Mouse (Mus musculus) forebrain, embryonic 14.5 days (tissue): ENCODE measurements at regions not wholly inside any gene's neighbourhood (a gene's known extent, or its start where the extent isn't known, plus 50 kb on each side); places are given as distances from the start of the nearest gene placed in this dataset.

Experiments
- ATAC-seq: fragments of 200-750 bp; cut with Nextera tagmentation; 2 replicates; pipeline ENCODE4 v1.8.0; 2017; ENCODE audit warnings: mild to moderate bottlenecking, moderate library complexity
- DNase-seq: peaks from one replicate; pipeline ENCODE4 v3.0.0-alpha.2; 2015; ENCODE audit warnings: low spot score
- H3K27ac ChIP-seq: fragments of 300-500 bp; sonication (generic); 2 replicates; pipeline ENCODE4 v1.5.1; 2014; ENCODE audit warnings: low read depth, mild to moderate bottlenecking, control low read depth, low read length, moderate library complexity
- H3K27me3 ChIP-seq: fragments of 300-500 bp; sonication (generic); replicated peaks from 2 replicates; pipeline ENCODE4 v1.6.1; 2014; ENCODE audit warnings: low read length, control low read depth, mixed read lengths; ENCODE audit not compliant: control insufficient read depth, insufficient read depth
- H3K36me3 ChIP-seq: fragments of 300-500 bp; sonication (generic); 2 replicates; pipeline ENCODE4 v1.6.1; 2014; ENCODE audit warnings: low read length, control low read depth; ENCODE audit not compliant: control insufficient read depth, insufficient read depth
- H3K4me1 ChIP-seq: fragments of 300-500 bp; sonication (generic); 2 replicates; pipeline ENCODE4 v1.6.1; 2014; ENCODE audit warnings: antibody characterized with exemption, low read length, control low read depth; ENCODE audit not compliant: control insufficient read depth, insufficient read depth
- H3K4me2 ChIP-seq: fragments of 300-500 bp; sonication (generic); 2 replicates; pipeline ENCODE4 v1.6.1; 2014; ENCODE audit warnings: mild to moderate bottlenecking, control low read depth, low read length
- H3K4me3 ChIP-seq: fragments of 300-500 bp; sonication (generic); 2 replicates; pipeline ENCODE4 v1.5.1; 2014; ENCODE audit warnings: low read depth, low read length, control low read depth
- H3K9ac ChIP-seq: fragments of 300-500 bp; sonication (generic); 2 replicates; pipeline ENCODE4 v1.6.1; 2014; ENCODE audit warnings: mild to moderate bottlenecking, low read length, control low read depth, moderate library complexity
- H3K9me3 ChIP-seq: fragments of 300-500 bp; sonication (generic); replicated peaks from 2 replicates; pipeline ENCODE4 v1.6.1; 2016; ENCODE audit warnings: low read length, control low read depth, mixed read lengths; ENCODE audit not compliant: control insufficient read depth
- WGBS: fragments of 180-500 bp; shearing (Covaris S2); extraction: QIAGEN DNeasy Blood & Tissue Kit; methylation state at CpG from one replicate; pipeline ENCODE4 v1.1.7; 2014; 5-methylcytosine and 5-hydroxymethylcytosine counted together

GRCm38 (mm10) chr10:68606848-68607247 lies 65.2 kb upstream of the Cabcoco1 start:
- ATAC-seq (no peak), DNase-seq (peak; percentile 59)
- Histone ChIP-seq H3K4me1 (no peaks in the 10 kb centered on the region), H3K4me2 (no peak overlapping the region), H3K27ac (no peak overlapping the region), H3K9me3 (no peaks in the 10 kb centered on the region), H3K9ac (no peak overlapping the region), H3K4me3 (no peak overlapping the region), H3K27me3 (no peaks in the 10 kb centered on the region), H3K36me3 (no peaks in the 10 kb centered on the region)
- 57% methylated on average over 2 of the region's 2 CpGs for WGBS

- 79% methylated on average over 9 of the region's 9 CpGs for WGBS
Measured at GRCm38 (mm10) chr10:68611906-68612305, 70.2 kb upstream of the Cabcoco1 start.

DNA sequence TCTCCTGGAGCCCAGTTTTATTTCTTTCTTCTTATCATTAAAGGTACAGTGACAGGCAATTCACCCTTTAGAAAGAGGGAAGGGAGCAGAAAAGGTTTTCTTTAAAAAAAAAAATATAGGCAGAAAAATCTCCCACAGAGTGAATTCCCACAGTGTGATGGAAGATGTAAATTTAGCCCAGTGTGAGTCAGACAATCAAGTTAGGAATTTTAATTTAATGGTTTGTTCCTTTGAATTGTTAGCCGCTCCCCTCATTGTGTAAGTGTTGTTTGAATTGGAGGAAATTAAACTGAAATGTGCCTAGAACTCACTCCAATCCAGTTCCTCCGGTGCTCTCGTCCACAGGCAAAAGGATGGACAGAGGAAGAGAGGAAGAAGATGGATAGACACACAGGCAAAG lies 71.0 kb upstream of the Cabcoco1 start:
- no peak for DNase-seq

More at GRCm38 (mm10) chr10:68611906-68612305, 70.2 kb upstream of the Cabcoco1 start:
- DNase-seq (no peak), ATAC-seq (no peak)
- H3K9me3 ChIP-seq, result no peaks in the 10 kb centered on the region
- H3K27ac ChIP-seq, result no peak overlapping the region
- H3K9ac ChIP-seq, result no peak overlapping the region
- no peak overlapping the region for H3K4me3 ChIP-seq
- H3K36me3 ChIP-seq, result no peaks in the 10 kb centered on the region
- H3K4me2 ChIP-seq, result no peak overlapping the region
- no peaks in the 10 kb centered on the region for H3K27me3 ChIP-seq
- H3K4me1 ChIP-seq, result no peaks in the 10 kb centered on the region

DNA sequence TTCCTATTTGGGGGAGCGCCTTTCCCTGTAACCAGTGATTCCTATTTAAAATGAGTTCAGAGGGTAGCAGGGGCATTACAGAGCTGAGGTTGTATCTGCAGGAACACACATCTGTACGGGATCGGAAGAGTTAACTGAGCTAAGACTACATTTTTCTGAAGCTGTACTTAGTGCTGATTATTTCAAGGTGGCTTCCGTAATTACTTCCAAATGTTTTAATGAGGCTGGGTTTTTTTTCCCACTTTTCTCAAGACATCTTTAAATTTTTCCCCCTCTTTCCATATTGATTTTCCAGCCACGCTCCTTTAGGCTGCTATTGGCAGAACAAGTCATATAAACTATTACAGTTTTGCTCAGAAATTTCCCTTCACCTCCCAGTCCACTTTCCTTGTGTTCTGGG lies 82.1 kb upstream of the Cabcoco1 start:
- Histone ChIP-seq H3K4me3 (no peak overlapping the region), H3K9ac (no peak overlapping the region), H3K4me1 (no peaks in the 10 kb centered on the region), H3K4me2 (no peak overlapping the region), H3K36me3 (no peaks in the 10 kb centered on the region), H3K9me3 (no peaks in the 10 kb centered on the region), H3K27ac (no peak overlapping the region), H3K27me3 (no peaks in the 10 kb centered on the region)
- DNase-seq (no peak), ATAC-seq (no peak)
- WGBS, result 93% methylated on average over 5 of the region's 5 CpGs

More for the DNA sequence above, 71.0 kb upstream of the Cabcoco1 start:
- WGBS, result 73% methylated on average over 3 of the region's 3 CpGs
- ATAC-seq, result no peak
- H3K9ac ChIP-seq, result no peak overlapping the region
- H3K36me3 ChIP-seq, result no peaks in the 10 kb centered on the region
- no peak overlapping the region for H3K4me3 ChIP-seq
- no peak overlapping the region for H3K4me2 ChIP-seq
- H3K9me3 ChIP-seq, result no peaks in the 10 kb centered on the region
- H3K27ac ChIP-seq, result no peak overlapping the region
- no peaks in the 10 kb centered on the region for H3K27me3 ChIP-seq
- H3K4me1 ChIP-seq, result no peaks in the 10 kb centered on the region

DNA sequence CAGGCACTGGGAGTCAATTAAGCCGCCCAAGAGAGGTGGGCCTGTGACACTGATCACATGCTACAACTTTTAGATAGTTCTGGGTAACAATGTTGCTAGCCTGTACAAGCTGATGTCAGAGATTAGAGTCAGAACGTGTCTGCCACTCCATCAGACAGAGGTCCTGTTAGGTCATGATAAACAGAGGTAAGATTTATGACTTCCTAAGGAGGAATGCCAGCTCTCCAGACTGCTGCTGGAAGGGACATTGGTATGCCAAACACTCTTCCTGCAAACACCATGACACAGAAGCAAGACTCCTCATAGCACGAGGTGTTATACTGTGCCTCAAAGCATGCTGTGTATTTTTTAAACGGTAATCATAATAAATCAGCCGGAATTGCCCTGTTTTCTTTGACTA lies 83.6 kb upstream of the Cabcoco1 start:
- no peaks in the 10 kb centered on the region for H3K27me3 ChIP-seq
- DNase-seq (no peak), ATAC-seq (no peak)
- H3K27ac ChIP-seq, result no peak overlapping the region
- H3K36me3 ChIP-seq, result no peaks in the 10 kb centered on the region
- no peaks in the 10 kb centered on the region for H3K4me1 ChIP-seq
- no peak overlapping the region for H3K4me3 ChIP-seq
- H3K9ac ChIP-seq, result no peak overlapping the region
- H3K9me3 ChIP-seq, result no peaks in the 10 kb centered on the region
- 91% methylated on average over 5 of the region's 5 CpGs for WGBS
- H3K4me2 ChIP-seq, result no peak overlapping the region

- H3K4me2 ChIP-seq, result no peak overlapping the region
- H3K4me1 ChIP-seq, result no peaks in the 10 kb centered on the region
- H3K27ac ChIP-seq, result no peak overlapping the region
- ATAC-seq (no peak), DNase-seq (no peak)
- H3K27me3 ChIP-seq, result no peaks in the 10 kb centered on the region
- H3K36me3 ChIP-seq, result no peaks in the 10 kb centered on the region
- H3K9me3 ChIP-seq, result no peaks in the 10 kb centered on the region
- H3K9ac ChIP-seq, result no peak overlapping the region
- WGBS, result 41% methylated on average over 2 of the region's 2 CpGs
- H3K4me3 ChIP-seq, result no peak overlapping the region
Measured at GRCm38 (mm10) chr10:68625752-68626151, 84.1 kb upstream of the Cabcoco1 start.

DNA sequence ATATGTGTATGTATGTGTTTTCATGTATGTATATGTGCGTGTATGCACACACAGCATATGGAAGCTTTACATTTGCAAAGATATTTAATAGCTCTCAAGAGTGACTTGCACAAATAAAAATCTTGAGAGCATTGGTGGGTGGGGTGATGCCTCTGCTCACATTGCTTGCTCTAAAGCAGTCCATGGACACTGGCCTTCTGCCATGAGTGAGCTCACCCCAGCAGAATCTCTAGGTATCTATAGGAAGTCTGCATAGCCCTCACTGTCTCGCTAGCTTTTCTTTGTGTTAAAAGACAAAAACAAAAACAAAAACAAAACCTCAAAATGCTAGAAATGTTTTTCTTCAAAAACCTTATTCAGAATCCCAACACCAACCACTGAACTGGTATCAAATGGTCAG lies 87.8 kb upstream of the Cabcoco1 start:
- H3K27ac ChIP-seq, result no peak overlapping the region
- H3K9me3 ChIP-seq, result no peaks in the 10 kb centered on the region
- WGBS, result 84% methylated on average over 2 of the region's 2 CpGs
- no peaks in the 10 kb centered on the region for H3K4me1 ChIP-seq
- no peak for DNase-seq
- H3K36me3 ChIP-seq, result no peaks in the 10 kb centered on the region
- no peak overlapping the region for H3K4me3 ChIP-seq
- H3K4me2 ChIP-seq, result no peak overlapping the region
- no peaks in the 10 kb centered on the region for H3K27me3 ChIP-seq
- ATAC-seq, result no peak
- no peak overlapping the region for H3K9ac ChIP-seq

DNA sequence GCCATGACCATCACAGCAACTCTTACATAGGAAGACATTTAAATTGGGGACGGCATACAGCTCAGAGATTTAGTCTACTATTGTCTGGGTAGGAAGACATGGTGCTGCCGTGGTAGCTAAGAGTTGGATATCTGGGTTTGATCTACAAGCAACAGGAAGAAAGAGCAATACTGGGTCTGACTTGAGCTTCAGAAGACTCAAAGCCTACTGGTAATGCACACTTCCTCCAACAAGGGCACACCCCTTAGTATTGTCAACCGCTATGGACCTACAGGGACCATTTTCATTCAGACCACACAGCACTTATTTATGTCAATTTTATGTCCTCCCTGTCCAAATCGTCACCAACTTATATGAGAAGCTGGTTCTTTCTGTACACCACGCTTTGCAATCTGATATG lies 90.3 kb upstream of the Tmem26 start:
- Histone ChIP-seq H3K9me3 (no peaks in the 10 kb centered on the region), H3K27ac (no peak overlapping the region), H3K4me1 (no peaks in the 10 kb centered on the region), H3K4me3 (no peak overlapping the region), H3K36me3 (no peaks in the 10 kb centered on the region), H3K4me2 (no peak overlapping the region), H3K9ac (no peak overlapping the region), H3K27me3 (no peaks in the 10 kb centered on the region)
- ATAC-seq, result no peak
- DNase-seq, result no peak
- WGBS, result 93% methylated on average over 5 of the region's 5 CpGs

GRCm38 (mm10) chr10:68652700-68653099 lies 70.7 kb upstream of the Tmem26 start:
- H3K36me3 ChIP-seq, result no peaks in the 10 kb centered on the region
- no peak overlapping the region for H3K9ac ChIP-seq
- H3K27me3 ChIP-seq, result no peaks in the 10 kb centered on the region
- H3K4me2 ChIP-seq, result no peak overlapping the region
- 89% methylated on average over 5 of the region's 5 CpGs for WGBS
- ATAC-seq (no peak), DNase-seq (no peak)
- no peak overlapping the region for H3K4me3 ChIP-seq
- H3K9me3 ChIP-seq, result no peaks in the 10 kb centered on the region
- no peak overlapping the region for H3K27ac ChIP-seq
- no peaks in the 10 kb centered on the region for H3K4me1 ChIP-seq
